Mouse (Mus musculus) heart, embryonic 12.5 days (tissue): ENCODE data around the gene Ercc6. TPM values are rescaled to one million over a fixed set of nuclear protein-coding genes. Genes with fewer than 3 reads are reported as not detected.

Source experiments
- ATAC-seq: fragments of 200-750 bp; cut with Nextera tagmentation; 2 replicates; pipeline ENCODE4 v1.8.0; 2017; ENCODE audit warnings: moderate TSS enrichment, moderate library complexity; ENCODE audit not compliant: insufficient number of reproducible peaks, low FRiP score
- H3K27ac ChIP-seq: fragments of 300-500 bp; sonication (generic); 2 replicates; pipeline ENCODE4 v1.5.1; 2016; ENCODE audit warnings: mild to moderate bottlenecking, moderate library complexity; ENCODE audit not compliant: poor library complexity, severe bottlenecking
- H3K27me3 ChIP-seq: fragments of 300-500 bp; sonication (generic); replicated peaks from 2 replicates; pipeline ENCODE4 v1.6.1; 2016; ENCODE audit warnings: mild to moderate bottlenecking, moderate library complexity
- H3K36me3 ChIP-seq: fragments of 300-500 bp; sonication (generic); 2 replicates; pipeline ENCODE4 v1.6.1; 2016; ENCODE audit warnings: mild to moderate bottlenecking, moderate library complexity
- H3K4me1 ChIP-seq: fragments of 300-500 bp; sonication (generic); replicated peaks from 2 replicates; pipeline ENCODE4 v1.6.1; 2016; ENCODE audit warnings: mild to moderate bottlenecking
- H3K4me2 ChIP-seq: fragments of 300-500 bp; sonication (generic); 2 replicates; pipeline ENCODE4 v1.6.1; 2016; ENCODE audit warnings: mild to moderate bottlenecking, moderate library complexity
- H3K4me3 ChIP-seq: fragments of 300-500 bp; sonication (generic); 2 replicates; pipeline ENCODE4 v1.5.1; 2016; ENCODE audit warnings: mild to moderate bottlenecking
- H3K9ac ChIP-seq: fragments of 300-500 bp; sonication (generic); 2 replicates; pipeline ENCODE4 v1.6.1; 2016; ENCODE audit warnings: mild to moderate bottlenecking, moderate library complexity
- H3K9me3 ChIP-seq: fragments of 300-500 bp; sonication (generic); replicated peaks from 2 replicates; pipeline ENCODE4 v1.6.1; 2016; ENCODE audit warnings: mild to moderate bottlenecking, moderate library complexity
- WGBS: fragments of 180-500 bp; shearing (Covaris S2); methylation state at CpG from one replicate; pipeline ENCODE4 v1.1.7; 2016; 5-methylcytosine and 5-hydroxymethylcytosine counted together
- polyA plus RNA-seq: library from polyadenylated mRNA; unstranded; fragments of >200 nt; fragmentation: Nextera tagmentation; extraction: Ambion mirVana; gene quantifications from 2 replicates; pipeline ENCODE4 v1.2.1, GENCODE M21; 2016

The Ercc6 gene
- polyA plus RNA-seq, 1 experiment from 2014 or later: 15.1 TPM

GRCm38 (mm10) chr14:32572519-32572918 lies 59.2 kb downstream of the Ercc6 start:
- 60% methylated on average over 8 of the region's 8 CpGs for WGBS
- H3K4me3 ChIP-seq: no peak overlapping the region
- no peak overlapping the region for H3K4me2 ChIP-seq
- H3K27me3 ChIP-seq: no peaks in the 10 kb centered on the region
- H3K27ac ChIP-seq: no peak overlapping the region
- no peaks in the 10 kb centered on the region for H3K4me1 ChIP-seq
- H3K9me3 ChIP-seq: no peaks in the 10 kb centered on the region
- peaks cover 74% of the 10 kb centered on the region for H3K36me3 ChIP-seq
- ATAC-seq: no peak
- H3K9ac ChIP-seq: no peak overlapping the region

GRCm38 (mm10) chr14:32578420-32578819 lies 65.1 kb downstream of the Ercc6 start:
- H3K36me3 ChIP-seq: peaks cover 41% of the 10 kb centered on the region
- H3K4me2 ChIP-seq: no peak overlapping the region
- no peaks in the 10 kb centered on the region for H3K4me1 ChIP-seq
- no peaks in the 10 kb centered on the region for H3K27me3 ChIP-seq
- H3K4me3 ChIP-seq: no peak overlapping the region
- no peak overlapping the region for H3K9ac ChIP-seq
- 87% methylated on average over 2 of the region's 2 CpGs for WGBS
- H3K9me3 ChIP-seq: no peaks in the 10 kb centered on the region
- ATAC-seq: no peak
- no peak overlapping the region for H3K27ac ChIP-seq

- WGBS: 86% methylated on average over 9 of the region's 9 CpGs
- Histone ChIP-seq H3K4me2 (no peak overlapping the region), H3K9me3 (no peaks in the 10 kb centered on the region), H3K4me3 (no peak overlapping the region), H3K27ac (no peak overlapping the region), H3K9ac (no peak overlapping the region), H3K27me3 (peaks cover 16% of the 10 kb centered on the region), H3K4me1 (no peaks in the 10 kb centered on the region), H3K36me3 (peaks cover 4% of the 10 kb centered on the region; the same call in 1 of the 2 replicates)
- no peak for ATAC-seq
Measured at GRCm38 (mm10) chr14:32583696-32584095, 70.4 kb downstream of the Ercc6 start.

GRCm38 (mm10) chr14:32587013-32587784 lies 73.9 kb downstream of the Ercc6 start:
- no peaks in the 10 kb centered on the region for H3K4me1 ChIP-seq
- WGBS: 11% methylated on average over 10 of the region's 10 CpGs
- 0 out of 2 replicates have a peak, but pooled peaks have one; percentile 29 for ATAC-seq

GRCm38 (mm10) chr14:32590377-32590776 lies 77.1 kb downstream of the Ercc6 start:
- H3K27ac ChIP-seq: no peak overlapping the region
- peaks cover 61% of the 10 kb centered on the region for H3K27me3 ChIP-seq
- H3K4me2 ChIP-seq: no peak overlapping the region
- H3K4me3 ChIP-seq: no peak overlapping the region
- no peak for ATAC-seq
- no peaks in the 10 kb centered on the region for H3K4me1 ChIP-seq
- H3K9ac ChIP-seq: no peak overlapping the region
- H3K9me3 ChIP-seq: no peaks in the 10 kb centered on the region
- WGBS: 66% methylated on average over 3 of the region's 3 CpGs
- H3K36me3 ChIP-seq: no peaks in the 10 kb centered on the region

More at GRCm38 (mm10) chr14:32587013-32587784, 73.9 kb downstream of the Ercc6 start:
- Histone ChIP-seq H3K9me3 (no peaks in the 10 kb centered on the region), H3K4me3 (no peak overlapping the region), H3K27ac (no peak overlapping the region), H3K36me3 (no peaks in the 10 kb centered on the region), H3K4me2 (no peak overlapping the region), H3K27me3 (peaks cover 36% of the 10 kb centered on the region), H3K9ac (no peak overlapping the region)

GRCm38 (mm10) chr14:32597232-32598231 lies 84.2 kb downstream of the Ercc6 start:
- H3K4me2 ChIP-seq: peak overlapping the region; percentile 55
- peaks cover 93% of the 10 kb centered on the region for H3K27me3 ChIP-seq
- H3K27ac ChIP-seq: no peak overlapping the region
- H3K9ac ChIP-seq: no peak overlapping the region
- peak overlapping the region; percentile 27 for H3K4me3 ChIP-seq
- no peaks in the 10 kb centered on the region for H3K36me3 ChIP-seq
- WGBS: under 1% methylated on average over 78 of the region's 78 CpGs
- ATAC-seq: peak; percentile 48; the same call in 1 of the 2 replicates
- no peaks in the 10 kb centered on the region for H3K9me3 ChIP-seq
- peaks cover 17% of the 10 kb centered on the region for H3K4me1 ChIP-seq

- 8% methylated on average over 23 of the region's 23 CpGs for WGBS
- no peak overlapping the region for H3K9ac ChIP-seq
- H3K4me3 ChIP-seq: no peak overlapping the region
- no peaks in the 10 kb centered on the region for H3K9me3 ChIP-seq
- H3K27ac ChIP-seq: no peak overlapping the region
- H3K27me3 ChIP-seq: peaks cover 94% of the 10 kb centered on the region
- no peak overlapping the region for H3K4me2 ChIP-seq
- peaks cover 17% of the 10 kb centered on the region for H3K4me1 ChIP-seq
- no peak for ATAC-seq
- no peaks in the 10 kb centered on the region for H3K36me3 ChIP-seq
Measured at GRCm38 (mm10) chr14:32598437-32599219, 85.3 kb downstream of the Ercc6 start.

GRCm38 (mm10) chr14:32599290-32600041 lies 86.1 kb downstream of the Ercc6 start, which contains the start of gene Prrxl1:
TSS of gene Prrxl1 (plus strand) at chr14:32599407.
- H3K9ac ChIP-seq: no peak within 1 kb of the TSS

GRCm38 (mm10) chr14:32600110-32600509 lies 86.8 kb downstream of the Ercc6 start:
- peak overlapping the region; percentile 67 for H3K4me2 ChIP-seq
- peaks cover 17% of the 10 kb centered on the region for H3K4me1 ChIP-seq
- peak overlapping the region; percentile 39 for H3K4me3 ChIP-seq
- H3K9ac ChIP-seq: no peak overlapping the region
- H3K9me3 ChIP-seq: no peaks in the 10 kb centered on the region
- H3K27me3 ChIP-seq: peaks cover 93% of the 10 kb centered on the region
- ATAC-seq: no peak
- no peak overlapping the region for H3K27ac ChIP-seq
- whole genome bisulfite sequencing: 3% methylated on average over 16 of the region's 16 CpGs
- H3K36me3 ChIP-seq: no peaks in the 10 kb centered on the region

More at GRCm38 (mm10) chr14:32599290-32600041, 86.1 kb downstream of the Ercc6 start, which contains the start of gene Prrxl1:
- no peaks in the 10 kb centered on the region for H3K9me3 ChIP-seq
- peaks cover 17% of the 10 kb centered on the region for H3K4me1 ChIP-seq
- 1% methylated on average over 53 of the region's 53 CpGs for WGBS
- no peak within 1 kb of the TSS for H3K27ac ChIP-seq
- peak within 1 kb of the TSS; percentile 67 for H3K4me2 ChIP-seq
- no peaks in the 10 kb centered on the region for H3K36me3 ChIP-seq
- H3K27me3 ChIP-seq: peaks cover 94% of the 10 kb centered on the region
- peak within 1 kb of the TSS; percentile 39 for H3K4me3 ChIP-seq
- no peak for ATAC-seq

GRCm38 (mm10) chr14:32605508-32605907 lies 92.2 kb downstream of the Ercc6 start:
- no peaks in the 10 kb centered on the region for H3K9me3 ChIP-seq
- no peak overlapping the region for H3K4me3 ChIP-seq
- no peak overlapping the region for H3K9ac ChIP-seq
- ATAC-seq: no peak
- peaks cover 77% of the 10 kb centered on the region for H3K27me3 ChIP-seq
- no peaks in the 10 kb centered on the region for H3K36me3 ChIP-seq
- no peak overlapping the region for H3K27ac ChIP-seq
- H3K4me2 ChIP-seq: no peak overlapping the region
- 54% methylated on average over 15 of the region's 15 CpGs for WGBS
- no peaks in the 10 kb centered on the region for H3K4me1 ChIP-seq
